Mouse (Mus musculus) hindbrain, postnatal 0 days (tissue): ENCODE results near the gene Ccnd3. TPM values are rescaled to one million over a fixed set of nuclear protein-coding genes. Genes with fewer than 3 reads are reported as not detected.
"Not testable (repeated sequence)": the region's sequence is repeated elsewhere in the genome, so short reads cannot be mapped to it uniquely, and the experiment has no call there.

Experiments used
- ATAC-seq: fragments of 200-750 bp; cut with Nextera tagmentation; 2 replicates; pipeline ENCODE4 v1.8.0; 2017; ENCODE audit warnings: mild to moderate bottlenecking, moderate TSS enrichment, moderate library complexity
- DNase-seq: peaks from one replicate; pipeline ENCODE4 v3.0.0-alpha.2; 2015; ENCODE audit warnings: low spot score
- H3K27ac ChIP-seq: fragments of 300-500 bp; sonication (generic); 2 replicates; pipeline ENCODE4 v1.5.1; 2014; ENCODE audit warnings: mild to moderate bottlenecking
- H3K27me3 ChIP-seq: fragments of 300-500 bp; sonication (generic); 2 replicates; pipeline ENCODE4 v1.6.1; 2014; ENCODE audit warnings: low read length, mixed read lengths; ENCODE audit not compliant: insufficient read depth
- H3K36me3 ChIP-seq: fragments of 300-500 bp; sonication (generic); 2 replicates; pipeline ENCODE4 v1.6.1; 2014; ENCODE audit warnings: low read length, mixed read lengths; ENCODE audit not compliant: insufficient read depth
- H3K4me1 ChIP-seq: fragments of 300-500 bp; sonication (generic); 2 replicates; pipeline ENCODE4 v1.6.1; 2014; ENCODE audit warnings: antibody characterized with exemption, low read length, mixed read lengths; ENCODE audit not compliant: insufficient read depth
- H3K4me2 ChIP-seq: fragments of 300-500 bp; sonication (generic); 2 replicates; pipeline ENCODE4 v1.6.1; 2014; ENCODE audit warnings: low read depth, mild to moderate bottlenecking, low read length, moderate library complexity, mixed read lengths
- H3K4me3 ChIP-seq: fragments of 300-500 bp; sonication (generic); 2 replicates; pipeline ENCODE4 v1.5.1; 2014; ENCODE audit warnings: low read length
- H3K9ac ChIP-seq: fragments of 300-500 bp; sonication (generic); replicated peaks from 2 replicates; pipeline ENCODE4 v1.6.1; 2014; ENCODE audit warnings: mild to moderate bottlenecking, low read length, moderate library complexity, mixed read lengths
- H3K9me3 ChIP-seq: fragments of 300-500 bp; sonication (generic); 2 replicates; pipeline ENCODE4 v1.6.1; 2016; ENCODE audit warnings: low read length, mixed read lengths
- CTCF ChIP-seq: IDR thresholded peaks from 2 replicates; pipeline ENCODE4 v1.5.1; 2016; ENCODE audit warnings: antibody characterized with exemption, control low read depth, low read depth
- WGBS: fragments of 180-500 bp; shearing (Covaris S2); extraction: QIAGEN DNeasy Blood & Tissue Kit; methylation state at CpG from one replicate; pipeline ENCODE4 v1.1.7; 2014; 5-methylcytosine and 5-hydroxymethylcytosine counted together
- polyA plus RNA-seq: library from polyadenylated mRNA; unstranded; fragments of >200 nt; fragmentation: Nextera tagmentation; extraction: Ambion mirVana; gene quantifications from 2 replicates; pipeline ENCODE4 v1.2.1, GENCODE M21; 2015
- total RNA-seq: library from RNA; depleted of rRNA; stranded (reverse); fragments of >200 nt; gene quantifications from 2 replicates; pipeline ENCODE4 v1.2.3, GENCODE M21; 2014

Gene Ccnd3
- total and polyA plus RNA-seq, 2 experiments from 2014 or later = 63.4 to 71.5 TPM

DNA sequence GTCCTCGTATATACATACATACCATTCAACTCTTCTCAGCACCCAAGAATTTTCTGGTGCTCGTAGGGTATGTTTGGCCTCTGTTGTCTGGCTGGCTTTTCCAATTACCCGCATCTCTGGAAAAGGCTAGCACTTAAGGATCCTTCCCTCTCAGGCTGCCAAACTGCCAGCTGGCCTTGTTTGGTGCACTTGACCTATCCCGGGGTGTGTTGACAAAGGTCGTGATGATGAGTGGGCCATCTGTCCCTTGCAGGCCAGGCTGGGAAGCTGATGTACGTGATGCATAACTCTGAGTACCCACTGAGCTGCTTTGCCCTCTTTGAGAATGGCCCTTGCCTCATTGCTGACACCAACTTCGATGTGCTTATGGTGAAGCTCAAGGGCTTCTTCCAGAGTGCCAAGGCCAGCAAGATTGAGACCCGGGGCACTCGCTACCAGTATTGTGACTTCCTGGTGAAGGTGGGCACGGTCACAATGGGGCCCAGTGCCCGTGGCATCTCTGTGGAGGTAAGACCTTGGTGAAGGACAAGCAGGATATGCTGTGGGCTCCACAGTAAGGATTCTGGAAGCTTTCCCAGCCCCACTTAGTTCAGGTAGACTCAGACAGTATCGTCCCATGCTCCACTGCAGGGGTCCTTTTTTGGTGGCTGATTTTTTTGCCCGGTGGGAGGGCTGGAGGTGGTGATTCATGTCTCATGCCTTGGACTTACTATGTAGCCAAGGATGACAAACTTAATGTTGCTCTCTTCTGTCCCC lies 113.9 kb downstream of the Ccnd3 start:
- no peak overlapping the region for H3K4me2 ChIP-seq
- no peak for ATAC-seq
- no peaks in the 10 kb centered on the region for H3K9me3 ChIP-seq
- no peak overlapping the region for H3K9ac ChIP-seq
- H3K36me3 ChIP-seq = peaks cover 29% of the 10 kb centered on the region
- H3K27ac ChIP-seq = no peak overlapping the region
- H3K27me3 ChIP-seq = no peaks in the 10 kb centered on the region
- WGBS = 79% methylated on average over 13 of the region's 13 CpGs
- H3K4me3 ChIP-seq = no peak overlapping the region
- no peaks in the 10 kb centered on the region for H3K4me1 ChIP-seq
- no peak for TF ChIP-seq CTCF
- DNase-seq = no peak

DNA sequence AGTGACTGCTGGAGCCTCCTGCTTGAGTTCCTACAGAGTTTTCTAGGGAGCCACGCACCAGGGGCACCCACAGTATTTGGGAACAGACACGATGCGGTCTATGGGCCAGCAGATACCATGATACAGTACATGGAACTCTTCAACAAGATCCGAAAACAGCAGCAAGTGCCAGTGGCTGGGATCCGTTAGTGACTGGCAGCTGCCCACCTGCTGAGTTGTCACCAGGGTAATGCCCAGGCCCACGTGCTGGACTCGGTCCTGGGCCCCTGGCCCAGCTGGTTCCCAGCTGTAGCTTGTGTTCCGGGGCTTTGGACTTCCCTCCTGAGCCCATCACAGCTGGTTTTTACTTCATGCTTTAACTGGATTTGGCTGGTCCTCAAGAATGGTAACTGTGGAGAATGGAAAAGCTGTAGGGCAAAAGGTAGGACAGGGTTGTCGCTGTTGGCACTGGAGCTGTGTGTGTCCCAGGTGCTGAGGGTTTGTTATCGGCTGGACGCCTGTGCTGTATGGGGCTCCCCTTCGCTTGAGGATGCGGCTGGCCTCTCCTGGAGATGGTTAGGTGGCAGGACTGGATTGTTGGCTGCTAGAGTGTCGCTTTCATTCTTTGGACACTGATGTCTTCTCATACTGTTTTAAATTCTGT lies 118.2 kb downstream of the Ccnd3 start:
- no peak for DNase-seq
- no peak overlapping the region for H3K4me2 ChIP-seq
- 91% methylated on average over 14 of the region's 14 CpGs for WGBS
- no peak overlapping the region for H3K27ac ChIP-seq
- peaks cover 22% of the 10 kb centered on the region for H3K36me3 ChIP-seq
- no peaks in the 10 kb centered on the region for H3K27me3 ChIP-seq
- TF ChIP-seq CTCF = no peak
- H3K4me1 ChIP-seq = no peaks in the 10 kb centered on the region; the same call in 1 of the 2 replicates
- no peak overlapping the region for H3K9ac ChIP-seq
- H3K4me3 ChIP-seq = no peak overlapping the region
- H3K9me3 ChIP-seq = no peaks in the 10 kb centered on the region
- ATAC-seq = no peak

DNA sequence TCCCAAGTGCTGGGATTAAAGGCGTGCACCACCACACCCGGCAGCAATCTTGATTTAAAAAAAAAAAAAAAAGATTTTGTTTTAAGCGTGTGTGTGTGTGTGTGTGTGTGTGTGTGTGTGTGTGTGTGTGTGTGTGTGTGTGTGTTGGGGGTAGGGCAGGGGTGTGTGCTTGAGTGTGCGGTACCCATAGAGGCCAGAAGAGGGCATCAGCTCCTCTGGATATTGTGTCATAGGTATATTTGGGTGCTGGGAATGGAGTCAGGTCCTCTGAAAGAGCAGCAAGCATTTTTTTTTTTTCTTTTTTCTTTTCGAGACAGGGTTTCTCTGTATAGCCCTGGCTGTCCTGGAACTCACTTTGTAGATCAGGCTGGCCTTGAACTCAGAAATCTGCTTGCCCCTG lies 119.7 kb downstream of the Ccnd3 start:
- not testable (repeated sequence) for H3K9me3 ChIP-seq, H3K9ac ChIP-seq, DNase-seq, ATAC-seq, H3K27me3 ChIP-seq, H3K4me2 ChIP-seq, H3K4me1 ChIP-seq, H3K27ac ChIP-seq, H3K4me3 ChIP-seq
- H3K36me3 ChIP-seq = peaks cover 22% of the 10 kb centered on the region
- 97% methylated on average over 3 of the region's 5 CpGs for WGBS

DNA sequence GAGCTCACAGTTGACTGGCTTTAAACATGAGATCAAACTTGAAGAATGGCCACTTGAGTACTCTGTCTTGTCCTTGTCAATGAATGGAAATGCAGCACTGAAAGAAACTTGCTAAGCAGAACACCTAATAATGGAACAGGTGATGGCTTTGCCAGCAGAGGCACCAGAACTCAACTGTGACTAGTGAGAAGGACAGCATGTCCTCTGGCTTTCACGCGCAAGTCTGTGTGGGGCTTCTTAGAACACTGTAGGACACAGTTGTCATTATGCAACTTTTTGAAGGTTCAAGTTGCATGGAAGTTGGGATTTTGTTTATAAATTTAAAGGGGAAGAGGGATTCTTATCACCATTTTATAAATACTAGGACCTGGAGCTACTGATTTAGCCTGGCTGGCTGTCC lies 120.2 kb downstream of the Ccnd3 start:
- H3K4me3 ChIP-seq = no peak overlapping the region
- no peaks in the 10 kb centered on the region; the same call in 1 of the 2 replicates for H3K4me1 ChIP-seq
- ATAC-seq (no peak), DNase-seq (no peak)
- H3K27ac ChIP-seq = no peak overlapping the region
- TF ChIP-seq CTCF = no peak
- no peak overlapping the region for H3K9ac ChIP-seq
- H3K4me2 ChIP-seq = no peak overlapping the region
- H3K9me3 ChIP-seq = no peaks in the 10 kb centered on the region
- peaks cover 22% of the 10 kb centered on the region for H3K36me3 ChIP-seq
- no peaks in the 10 kb centered on the region for H3K27me3 ChIP-seq
- WGBS = 94% methylated on average over 2 of the region's 2 CpGs

DNA sequence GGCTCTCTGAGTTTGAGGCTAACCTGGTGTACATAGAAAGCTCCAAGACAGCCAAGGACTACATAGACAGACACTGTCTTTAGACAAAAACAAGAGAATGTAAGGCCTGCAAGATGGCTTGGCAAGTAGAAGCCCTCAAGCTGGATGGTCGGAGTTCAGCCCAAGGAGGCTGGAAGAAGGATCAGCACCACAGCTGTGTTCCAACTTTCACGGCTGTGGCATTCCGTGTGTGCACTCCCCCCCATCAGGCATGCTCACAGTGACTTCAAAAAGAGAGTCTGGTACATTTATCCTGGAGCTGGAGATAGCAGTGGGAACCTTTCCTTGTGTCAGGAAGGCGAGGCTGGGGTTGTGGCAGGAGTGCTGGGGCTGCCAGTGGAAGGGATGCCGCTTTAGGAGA lies 121.2 kb downstream of the Ccnd3 start:
- WGBS = 90% methylated on average over 5 of the region's 5 CpGs
- no peak for DNase-seq
- no peak for ATAC-seq
- Histone ChIP-seq H3K9ac (no peak overlapping the region), H3K36me3 (peaks cover 22% of the 10 kb centered on the region), H3K27me3 (no peaks in the 10 kb centered on the region), H3K4me3 (no peak overlapping the region), H3K4me2 (no peak overlapping the region), H3K27ac (no peak overlapping the region), H3K9me3 (no peaks in the 10 kb centered on the region), H3K4me1 (peaks cover 6% of the 10 kb centered on the region)
- TF ChIP-seq CTCF = no peak

DNA sequence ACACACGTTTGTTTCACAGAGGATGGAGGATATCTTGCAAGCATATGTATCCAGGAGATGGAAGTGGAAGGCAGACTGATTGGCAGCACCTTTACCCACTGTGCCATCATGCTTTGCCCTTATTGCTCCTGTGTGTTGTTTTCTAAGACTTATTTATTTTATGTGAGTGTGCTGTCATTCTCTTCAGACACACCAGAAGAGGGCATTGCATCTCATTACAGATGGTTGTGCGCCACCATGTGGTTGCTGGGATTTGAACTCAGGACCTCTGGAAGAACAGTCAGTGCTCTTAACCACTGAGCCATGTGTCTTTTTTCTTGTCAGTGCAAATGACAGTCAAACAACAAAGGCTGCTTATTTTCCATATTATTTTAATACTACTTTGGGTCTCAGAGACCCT lies 122.9 kb downstream of the Ccnd3 start:
- ATAC-seq (no peak), DNase-seq (no peak)
- no peak overlapping the region for H3K4me2 ChIP-seq
- peaks cover 12% of the 10 kb centered on the region for H3K36me3 ChIP-seq
- H3K9ac ChIP-seq = no peak overlapping the region
- peaks cover 20% of the 10 kb centered on the region for H3K4me1 ChIP-seq
- WGBS = 82% methylated on average over 2 of the region's 2 CpGs
- 0 out of 2 replicates have a peak overlapping the region, but pooled peaks have one; percentile 90 for H3K27ac ChIP-seq
- H3K4me3 ChIP-seq = no peak overlapping the region
- H3K9me3 ChIP-seq = no peaks in the 10 kb centered on the region
- H3K27me3 ChIP-seq = no peaks in the 10 kb centered on the region
- TF ChIP-seq CTCF = peak; percentile 31; the same call in 1 of the 2 replicates
